Mouse (Mus musculus) heart, embryonic 14.5 days (tissue): ENCODE measurements around the gene Mrtfb. TPM values are rescaled to one million over a fixed set of nuclear protein-coding genes. Genes with fewer than 3 reads are reported as not detected.

Source experiments
- ATAC-seq: fragments of 200-750 bp; cut with Nextera tagmentation; 2 replicates; pipeline ENCODE4 v1.8.0; 2017; ENCODE audit warnings: low read depth, moderate TSS enrichment; ENCODE audit not compliant: insufficient number of reproducible peaks, insufficient read depth, low FRiP score
- H3K27ac ChIP-seq, 2 experiments: fragments of 200-500 bp in 1 of 2; fragments of 300-500 bp in 1 of 2; sonication (generic) in 1 of 2; replicated peaks in 1 of 2; 2 replicates each; pipeline ENCODE4 v1.5.1; 2012 to 2014; ENCODE audit warnings: low read depth in 2 of 2, low read length in 2 of 2, control low read depth in 1 of 2, mild to moderate bottlenecking in 1 of 2, mixed read lengths in 1 of 2; ENCODE audit not compliant: control insufficient read depth in 1 of 2, insufficient read depth in 1 of 2
- H3K27me3 ChIP-seq: fragments of 300-500 bp; sonication (generic); 2 replicates; pipeline ENCODE4 v1.6.1; 2014; ENCODE audit warnings: mild to moderate bottlenecking, low read length, control low read depth; ENCODE audit not compliant: control insufficient read depth, insufficient read depth
- H3K36me3 ChIP-seq: fragments of 300-500 bp; sonication (generic); 2 replicates; pipeline ENCODE4 v1.6.1; 2014; ENCODE audit warnings: mild to moderate bottlenecking, control low read depth, low read length, mixed read lengths; ENCODE audit not compliant: control insufficient read depth, insufficient read depth
- H3K4me1 ChIP-seq, 2 experiments: fragments of 200-500 bp in 1 of 2; fragments of 300-500 bp in 1 of 2; sonication (generic) in 1 of 2; 2 replicates each; pipeline ENCODE4 v1.6.1; 2012 to 2014; ENCODE audit warnings: low read length in 2 of 2, control low read depth in 1 of 2, mixed read lengths in 1 of 2; ENCODE audit not compliant: control insufficient read depth in 2 of 2, insufficient read depth in 2 of 2
- H3K4me2 ChIP-seq: fragments of 300-500 bp; sonication (generic); 2 replicates; pipeline ENCODE4 v1.6.1; 2014; ENCODE audit warnings: mild to moderate bottlenecking, low read length
- H3K4me3 ChIP-seq, 2 experiments: fragments of 200-500 bp in 1 of 2; fragments of 300-500 bp in 1 of 2; sonication (generic) in 1 of 2; 2 replicates each; pipeline ENCODE4 v1.5.1; 2012 to 2014; ENCODE audit warnings: low read length in 2 of 2, mild to moderate bottlenecking in 2 of 2, control low read depth in 1 of 2, low read depth in 1 of 2, moderate library complexity in 1 of 2; ENCODE audit not compliant: control insufficient read depth in 1 of 2, insufficient read depth in 1 of 2
- H3K9ac ChIP-seq: fragments of 300-500 bp; sonication (generic); 2 replicates; pipeline ENCODE4 v1.6.1; 2014; ENCODE audit warnings: mild to moderate bottlenecking, low read length
- H3K9me3 ChIP-seq: fragments of 300-500 bp; sonication (generic); 2 replicates; pipeline ENCODE4 v1.6.1; 2016; ENCODE audit warnings: low read length, control low read depth; ENCODE audit not compliant: control insufficient read depth
- WGBS: fragments of 180-500 bp; shearing (Covaris S2); extraction: QIAGEN DNeasy Blood & Tissue Kit; methylation state at CpG from one replicate; pipeline ENCODE4 v1.1.7; 2014; 5-methylcytosine and 5-hydroxymethylcytosine counted together
- polyA plus RNA-seq: library from polyadenylated mRNA; unstranded; fragments of >200 nt; fragmentation: Nextera tagmentation; extraction: Ambion mirVana; gene quantifications from 2 replicates; pipeline ENCODE4 v1.2.1, GENCODE M21; 2014

Mrtfb gene
- polyA plus RNA-seq, 1 experiment from 2014 or later = 20.9 TPM

- Histone ChIP-seq H3K9me3 (0 out of 2 replicates have a peak, but pooled peaks cover 7% of the 10 kb centered on the region), H3K27me3 (no peaks in the 10 kb centered on the region), H3K4me3 (no peak overlapping the region), H3K36me3 (peaks cover 58% of the 10 kb centered on the region), H3K4me1 (no peaks in the 10 kb centered on the region; a peak in 1 of 4 replicates), H3K27ac (no peak overlapping the region), H3K9ac (no peak overlapping the region), H3K4me2 (no peak overlapping the region)
- WGBS = 85% methylated on average over 4 of the region's 4 CpGs
- ATAC-seq = no peak
Observed at GRCm38 (mm10) chr16:13414972-13415371, 158.7 kb downstream of the Mrtfb start.

GRCm38 (mm10) chr16:13415465-13415864 is 159.2 kb downstream of the Mrtfb start:
- Histone ChIP-seq H3K9ac (no peak overlapping the region), H3K4me1 (no peaks in the 10 kb centered on the region; a peak in 1 of 4 replicates), H3K4me3 (no peak overlapping the region), H3K4me2 (no peak overlapping the region), H3K27ac (no peak overlapping the region), H3K27me3 (no peaks in the 10 kb centered on the region), H3K36me3 (peaks cover 53% of the 10 kb centered on the region), H3K9me3 (0 out of 2 replicates have a peak, but pooled peaks cover 6% of the 10 kb centered on the region)
- 93% methylated on average over 6 of the region's 6 CpGs for WGBS
- no peak for ATAC-seq

- ATAC-seq = no peak
- 67% methylated on average over 10 of the region's 10 CpGs for WGBS
- Histone ChIP-seq H3K27ac (no peak overlapping the region), H3K4me1 (no peaks in the 10 kb centered on the region; a peak in 1 of 4 replicates), H3K4me3 (no peak overlapping the region), H3K4me2 (no peak overlapping the region), H3K27me3 (no peaks in the 10 kb centered on the region), H3K9me3 (no peaks in the 10 kb centered on the region), H3K36me3 (peaks cover 43% of the 10 kb centered on the region), H3K9ac (no peak overlapping the region)
Observed at GRCm38 (mm10) chr16:13416465-13416864, 160.2 kb downstream of the Mrtfb start.

- H3K9ac ChIP-seq = no peak overlapping the region
- no peak overlapping the region for H3K27ac ChIP-seq
- no peak overlapping the region for H3K4me2 ChIP-seq
- H3K27me3 ChIP-seq = no peaks in the 10 kb centered on the region
- H3K4me1 ChIP-seq = no peaks in the 10 kb centered on the region; a peak in 1 of 4 replicates
- no peak for ATAC-seq
- WGBS = 49% methylated on average over 5 of the region's 5 CpGs
- no peaks in the 10 kb centered on the region for H3K9me3 ChIP-seq
- no peak overlapping the region for H3K4me3 ChIP-seq
- H3K36me3 ChIP-seq = peaks cover 29% of the 10 kb centered on the region
Observed at GRCm38 (mm10) chr16:13417904-13418303, 161.6 kb downstream of the Mrtfb start.

- H3K4me1 ChIP-seq = peaks cover 0 to 3% of the 10 kb centered on the region in 2 experiments; a peak in 1 of 4 replicates
- 52% methylated on average over 2 of the region's 2 CpGs for WGBS
- no peaks in the 10 kb centered on the region for H3K27me3 ChIP-seq
- no peak overlapping the region for H3K4me2 ChIP-seq
- no peaks in the 10 kb centered on the region for H3K9me3 ChIP-seq
- peaks cover 11% of the 10 kb centered on the region; the same call in 1 of the 2 replicates for H3K36me3 ChIP-seq
- H3K9ac ChIP-seq = no peak overlapping the region
- H3K4me3 ChIP-seq = no peak overlapping the region
- H3K27ac ChIP-seq = no peak overlapping the region
- ATAC-seq = no peak
Observed at GRCm38 (mm10) chr16:13419752-13420151, 163.5 kb downstream of the Mrtfb start.

- H3K27ac ChIP-seq = no peak overlapping the region
- H3K36me3 ChIP-seq = 0 out of 2 replicates have a peak, but pooled peaks cover 5% of the 10 kb centered on the region
- H3K4me2 ChIP-seq = no peak overlapping the region
- ATAC-seq = no peak
- H3K9ac ChIP-seq = no peak overlapping the region
- 87% methylated on average over 3 of the region's 3 CpGs for WGBS
- no peaks in the 10 kb centered on the region for H3K27me3 ChIP-seq
- H3K9me3 ChIP-seq = no peaks in the 10 kb centered on the region
- H3K4me3 ChIP-seq = no peak overlapping the region
- peaks cover 3 to 11% of the 10 kb centered on the region in 2 experiments; a peak in 3 of 4 replicates for H3K4me1 ChIP-seq
Observed at GRCm38 (mm10) chr16:13422522-13422921, 166.2 kb downstream of the Mrtfb start.

GRCm38 (mm10) chr16:13423587-13424355 is 167.5 kb downstream of the Mrtfb start:
- Histone ChIP-seq H3K36me3 (no peaks in the 10 kb centered on the region), H3K27me3 (no peaks in the 10 kb centered on the region), H3K27ac (no peak overlapping the region), H3K4me2 (no peak overlapping the region), H3K4me1 (peaks cover 3 to 13% of the 10 kb centered on the region in 2 experiments; a peak in 3 of 4 replicates), H3K9me3 (no peaks in the 10 kb centered on the region), H3K9ac (no peak overlapping the region), H3K4me3 (no peak overlapping the region)
- ATAC-seq = no peak; the same call in 1 of the 2 replicates
- WGBS = 65% methylated on average over 8 of the region's 8 CpGs
